Mouse (Mus musculus) ES-Bruce4 (cell line): ENCODE results near the gene Map3k10.

Experiments
- EP300 ChIP-seq: IDR thresholded peaks from 2 replicates; pipeline ENCODE4 v1.6.1; 2011; ENCODE audit warnings: low read depth, low read length; ENCODE audit not compliant: insufficient read depth
- POLR2A ChIP-seq: IDR thresholded peaks from one replicate; pipeline ENCODE4 v1.8.1; 2011; ENCODE audit warnings: low read length; ENCODE audit not compliant: insufficient read depth

- TF ChIP-seq POLR2A (no peak), EP300 (no peak)
Observed at GRCm38 (mm10) chr7:27624967-27625366, 49.4 kb downstream of the Map3k10 start.
